Mouse (Mus musculus) midbrain, embryonic 14.5 days (tissue): Measurements from ENCODE around the gene Il7r. TPM values are rescaled to one million over a fixed set of nuclear protein-coding genes. Genes with fewer than 3 reads are reported as not detected.

Experiments used
- polyA plus RNA-seq: library from polyadenylated mRNA; unstranded; fragments of >200 nt; fragmentation: Nextera tagmentation; extraction: Ambion mirVana; gene quantifications from 2 replicates; pipeline ENCODE4 v1.2.1, GENCODE M21; 2014

Il7r gene
- polyA plus RNA-seq, 1 experiment from 2014 or later = not detected

Other genes with a start within 250 kb of the Il7r start
- gene Ugt3a2, start 194.6 kb downstream of the Il7r start, polyA plus RNA-seq = not detected in 2 replicates
- gene Capsl, start 94.1 kb downstream of the Il7r start, polyA plus RNA-seq = 2.4 and 3.5 TPM in 2 replicates
- gene Spef2, start 218.7 kb upstream of the Il7r start, polyA plus RNA-seq = 1.1 and 2.0 TPM in 2 replicates